Mouse (Mus musculus) intestine, embryonic 16.5 days (tissue): Measurements from ENCODE around the gene Nsd1. TPM values are rescaled to one million over a fixed set of nuclear protein-coding genes. Genes with fewer than 3 reads are reported as not detected.
"Not testable (repeated sequence)": the region's sequence is repeated elsewhere in the genome, so short reads cannot be mapped to it uniquely, and the experiment has no call there.

Experiments used
- ATAC-seq: fragments of 200-750 bp; cut with Nextera tagmentation; 2 replicates; pipeline ENCODE4 v1.8.0; 2017; ENCODE audit warnings: moderate TSS enrichment, moderate library complexity
- H3K27ac ChIP-seq: fragments of 300-500 bp; sonication (generic); 2 replicates; pipeline ENCODE4 v1.5.1; 2014; ENCODE audit warnings: mild to moderate bottlenecking, low read length
- H3K27me3 ChIP-seq: fragments of 300-500 bp; sonication (generic); replicated peaks from 2 replicates; pipeline ENCODE4 v1.6.1; 2014; ENCODE audit warnings: low read length, control low read depth, mixed read lengths; ENCODE audit not compliant: control insufficient read depth, insufficient read depth
- H3K36me3 ChIP-seq: fragments of 300-500 bp; sonication (generic); 2 replicates; pipeline ENCODE4 v1.6.1; 2014; ENCODE audit warnings: low read length, control low read depth; ENCODE audit not compliant: control insufficient read depth, insufficient read depth
- H3K4me1 ChIP-seq: fragments of 300-500 bp; sonication (generic); 2 replicates; pipeline ENCODE4 v1.6.1; 2014; ENCODE audit warnings: low read length, control low read depth, mixed read lengths; ENCODE audit not compliant: control insufficient read depth, insufficient read depth
- H3K4me2 ChIP-seq: fragments of 300-500 bp; sonication (generic); 2 replicates; pipeline ENCODE4 v1.6.1; 2014; ENCODE audit warnings: low read depth, low read length, control low read depth
- H3K4me3 ChIP-seq: fragments of 300-500 bp; sonication (generic); 2 replicates; pipeline ENCODE4 v1.5.1; 2014; ENCODE audit warnings: mild to moderate bottlenecking, low read length
- H3K9ac ChIP-seq: fragments of 300-500 bp; sonication (generic); 2 replicates; pipeline ENCODE4 v1.6.1; 2014; ENCODE audit warnings: low read depth, low read length
- H3K9me3 ChIP-seq: fragments of 300-500 bp; sonication (generic); 2 replicates; pipeline ENCODE4 v1.6.1; 2016; ENCODE audit warnings: low read length, control low read depth; ENCODE audit not compliant: control insufficient read depth
- WGBS: fragments of 180-500 bp; shearing (Covaris S2); extraction: QIAGEN DNeasy Blood & Tissue Kit; methylation state at CpG from one replicate; pipeline ENCODE4 v1.1.7; 2014; 5-methylcytosine and 5-hydroxymethylcytosine counted together
- polyA plus RNA-seq: library from polyadenylated mRNA; unstranded; fragments of >200 nt; fragmentation: Nextera tagmentation; extraction: Ambion mirVana; gene quantifications from 2 replicates; pipeline ENCODE4 v1.2.1, GENCODE M21; 2015

Nsd1 gene
- polyA plus RNA-seq, 1 experiment from 2014 or later = 37.1 TPM

DNA sequence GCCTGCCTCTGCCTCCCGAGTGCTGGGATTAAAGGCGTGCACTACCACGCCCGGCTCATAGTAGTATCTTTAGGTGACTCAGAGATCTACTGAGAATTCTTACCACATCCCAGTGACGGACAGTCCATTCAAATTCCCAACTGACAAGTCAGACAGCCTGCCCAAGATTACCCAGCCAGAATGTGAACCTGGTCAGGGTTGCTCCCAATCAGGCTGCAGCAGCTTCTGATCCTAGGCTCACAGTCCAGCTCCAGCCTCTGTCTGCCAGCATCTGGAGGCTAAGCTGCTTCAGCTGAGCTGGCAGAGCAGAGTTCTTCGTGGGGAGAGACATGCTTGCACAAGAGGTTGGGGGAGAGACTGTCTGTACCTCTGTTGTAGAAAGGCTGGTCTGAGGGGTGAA, 26.2 kb upstream of the Nsd1 start:
- Histone ChIP-seq H3K36me3 (no peaks in the 10 kb centered on the region), H3K4me3 (no peak overlapping the region), H3K9me3 (no peaks in the 10 kb centered on the region; the same call in 1 of the 2 replicates), H3K4me2 (no peak overlapping the region), H3K27ac (no peak overlapping the region), H3K4me1 (peaks cover 3% of the 10 kb centered on the region; the same call in 1 of the 2 replicates), H3K27me3 (no peaks in the 10 kb centered on the region), H3K9ac (no peak overlapping the region)
- WGBS = 82% methylated on average over 6 of the region's 6 CpGs
- ATAC-seq = peak; percentile 41

DNA sequence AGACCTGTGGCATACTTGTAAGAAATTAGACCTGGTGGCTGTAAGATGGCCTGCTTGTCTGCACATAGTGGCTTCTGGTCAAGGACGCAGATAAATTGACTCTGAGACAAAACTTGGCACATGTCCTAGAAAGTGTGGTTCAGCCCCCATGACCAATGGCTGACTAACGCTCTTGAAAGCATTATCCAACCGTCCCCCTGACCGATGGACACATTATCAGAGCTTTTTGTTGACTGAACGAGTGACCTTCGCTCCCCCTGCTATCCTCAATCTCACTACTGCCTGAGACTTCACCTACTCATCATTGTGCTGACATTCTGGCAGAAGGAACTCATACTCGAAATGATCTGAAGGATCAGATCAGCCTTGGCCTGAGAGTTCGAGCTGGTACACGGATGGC, 22.5 kb upstream of the Nsd1 start:
- H3K9me3 ChIP-seq, H3K4me2 ChIP-seq, H3K27ac ChIP-seq, H3K36me3 ChIP-seq, H3K4me1 ChIP-seq, H3K27me3 ChIP-seq, ATAC-seq, H3K9ac ChIP-seq, H3K4me3 ChIP-seq: not testable (repeated sequence)
- WGBS = 15% methylated on average over 3 of the region's 9 CpGs

DNA sequence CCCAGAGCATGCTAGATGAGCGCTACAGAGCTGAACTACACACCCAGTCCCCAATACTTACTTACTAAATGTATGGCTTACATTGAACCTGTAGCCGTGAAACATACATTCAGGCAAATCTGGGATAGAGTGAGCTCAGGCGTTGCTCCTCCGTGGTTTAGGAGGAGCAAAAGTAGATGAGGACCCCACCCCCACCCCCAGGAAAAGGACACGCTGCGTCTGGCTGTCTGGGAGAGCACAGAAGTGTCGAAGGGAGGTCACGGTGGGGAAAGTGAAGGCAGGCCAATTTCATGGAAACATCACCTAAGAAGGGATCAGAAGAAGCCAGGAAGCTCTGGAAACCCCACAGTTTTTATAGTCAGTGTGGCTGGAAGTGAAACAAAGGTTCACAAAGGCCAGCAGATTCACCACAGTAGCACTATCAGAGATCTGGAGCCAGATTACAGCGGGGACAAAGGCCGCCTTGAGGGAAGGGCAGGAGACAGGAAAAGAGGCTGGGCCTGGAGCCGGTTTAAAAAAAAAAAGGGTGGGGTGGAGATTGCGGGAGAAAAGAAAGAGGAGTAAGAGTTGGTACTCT, 20.0 kb upstream of the Nsd1 start:
- ATAC-seq = peak; percentile 78
- Histone ChIP-seq H3K4me3 (peak overlapping the region; percentile 53), H3K4me2 (peak overlapping the region; percentile 72), H3K9ac (peak overlapping the region; percentile 70), H3K27ac (peak overlapping the region; percentile 96), H3K36me3 (no peaks in the 10 kb centered on the region), H3K4me1 (peaks cover 9% of the 10 kb centered on the region), H3K9me3 (no peaks in the 10 kb centered on the region), H3K27me3 (no peaks in the 10 kb centered on the region)
- WGBS = 2% methylated on average over 12 of the region's 12 CpGs

DNA sequence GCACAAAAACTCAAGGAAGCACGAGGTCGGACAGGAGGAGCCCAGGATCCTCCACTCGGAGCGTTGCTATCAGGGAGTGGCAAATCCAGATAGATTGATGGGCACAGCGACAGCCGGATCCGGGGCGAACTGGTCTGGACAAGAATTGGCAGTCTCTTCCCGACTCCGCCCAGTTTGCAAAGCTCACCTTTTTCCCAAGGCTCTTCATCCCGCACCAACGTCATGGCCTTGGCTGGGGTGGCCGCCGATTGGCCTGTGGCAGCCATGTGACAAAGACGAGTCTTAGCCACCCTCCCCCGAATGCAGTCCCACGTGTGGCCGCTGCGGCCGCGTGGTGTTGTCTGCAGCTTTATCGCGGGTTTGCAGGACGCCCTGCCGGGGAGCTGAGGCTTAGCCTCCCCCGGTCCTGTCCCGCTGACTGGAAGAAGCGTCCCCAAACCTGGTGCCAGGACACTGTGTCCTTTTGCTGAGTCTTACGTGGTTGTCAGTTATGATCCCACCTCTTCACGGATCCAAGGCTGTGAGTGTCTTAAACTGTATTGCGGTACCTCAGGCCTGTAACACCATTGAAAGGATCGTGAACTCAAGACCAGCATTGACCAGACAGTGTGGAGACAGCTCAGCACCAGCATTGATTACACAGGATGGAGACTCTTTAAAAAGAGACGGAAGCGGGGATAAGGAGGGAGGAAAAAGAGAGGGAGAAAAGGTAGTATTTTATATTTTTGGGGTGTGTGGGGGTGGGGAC, 19.3 kb upstream of the Nsd1 start:
- peak overlapping the region; percentile 72 for H3K9ac ChIP-seq
- no peaks in the 10 kb centered on the region for H3K27me3 ChIP-seq
- peak overlapping the region; percentile 53 for H3K4me3 ChIP-seq
- ATAC-seq = peak; percentile 99
- H3K4me1 ChIP-seq = peaks cover 9% of the 10 kb centered on the region
- 3% methylated on average over 34 of the region's 34 CpGs for WGBS
- H3K27ac ChIP-seq = peak overlapping the region; percentile 96
- peak overlapping the region; percentile 72 for H3K4me2 ChIP-seq
- H3K36me3 ChIP-seq = no peaks in the 10 kb centered on the region
- H3K9me3 ChIP-seq = no peaks in the 10 kb centered on the region

DNA sequence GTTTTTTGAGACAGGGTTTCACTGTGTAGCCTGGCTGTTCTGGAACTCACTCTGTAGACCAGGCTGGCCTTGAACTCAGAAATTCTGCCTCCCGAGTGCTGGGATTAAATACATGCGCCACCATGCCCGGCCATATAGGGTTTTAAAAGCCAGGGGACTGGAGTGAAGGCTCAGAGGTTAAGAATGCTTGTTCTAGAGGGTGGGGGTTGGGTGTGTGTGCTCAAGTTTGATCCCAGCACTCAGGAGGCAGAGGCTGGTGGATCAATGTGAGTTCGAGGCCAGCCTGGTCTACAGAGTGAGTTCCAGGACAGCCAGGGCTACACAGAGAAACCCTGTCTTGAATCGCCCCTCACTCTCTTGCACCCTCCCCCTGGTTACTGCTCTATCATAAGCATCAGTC, 18.0 kb upstream of the Nsd1 start:
- no peaks in the 10 kb centered on the region for H3K36me3 ChIP-seq
- 86% methylated on average over 5 of the region's 5 CpGs for WGBS
- no peaks in the 10 kb centered on the region for H3K9me3 ChIP-seq
- H3K4me2 ChIP-seq = no peak overlapping the region
- H3K9ac ChIP-seq = no peak overlapping the region
- H3K27me3 ChIP-seq = no peaks in the 10 kb centered on the region
- no peak overlapping the region for H3K27ac ChIP-seq
- no peak overlapping the region for H3K4me3 ChIP-seq
- no peak for ATAC-seq
- H3K4me1 ChIP-seq = peaks cover 9% of the 10 kb centered on the region

DNA sequence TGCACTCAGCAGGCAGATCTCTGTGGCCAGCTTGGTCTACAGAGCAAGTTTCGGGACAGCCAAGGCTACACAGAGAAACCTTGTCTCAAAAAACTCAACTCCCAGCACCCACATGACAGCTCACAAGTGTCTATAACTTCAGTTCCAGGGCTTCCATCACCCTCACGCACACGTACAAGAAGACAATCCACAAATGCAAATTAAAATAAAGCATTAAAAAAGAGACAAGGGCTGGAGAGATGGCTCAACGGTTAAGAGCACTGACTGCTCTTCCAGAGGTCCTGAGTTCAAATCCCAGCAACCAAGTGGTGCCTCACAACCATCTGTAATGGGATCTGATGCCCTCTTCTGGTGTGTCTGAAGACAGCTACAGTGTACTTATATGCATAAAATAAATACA, 6.8 kb upstream of the Nsd1 start:
- not testable (repeated sequence) for H3K9me3 ChIP-seq, H3K4me1 ChIP-seq, H3K27me3 ChIP-seq, H3K9ac ChIP-seq, H3K36me3 ChIP-seq, H3K4me2 ChIP-seq, ATAC-seq, H3K4me3 ChIP-seq, H3K27ac ChIP-seq
- WGBS = 85% methylated on average over 4 of the region's 4 CpGs

DNA sequence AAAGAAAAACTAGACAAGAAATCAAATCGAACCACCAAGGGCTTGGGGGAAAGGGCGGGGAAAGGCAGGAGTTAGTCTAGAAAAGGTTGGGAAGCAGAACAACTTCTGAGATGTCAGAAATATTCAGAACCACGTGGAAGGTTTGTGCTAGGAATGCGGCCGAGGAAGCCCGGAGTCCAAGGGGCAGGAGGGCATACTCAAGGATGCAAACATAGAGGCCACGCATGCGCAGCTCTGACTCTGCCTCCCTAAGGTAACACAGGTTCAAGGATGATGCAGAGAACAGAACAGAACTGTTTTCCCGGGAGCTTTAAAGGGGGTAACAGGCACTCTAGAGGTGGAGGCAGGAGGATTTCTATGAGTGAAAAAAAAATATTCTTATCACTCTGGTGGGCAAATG, 5.8 kb upstream of the Nsd1 start:
- no peak overlapping the region for H3K4me2 ChIP-seq
- H3K4me1 ChIP-seq = no peaks in the 10 kb centered on the region
- H3K27me3 ChIP-seq = no peaks in the 10 kb centered on the region
- no peak overlapping the region for H3K9ac ChIP-seq
- no peak for ATAC-seq
- H3K9me3 ChIP-seq = no peaks in the 10 kb centered on the region
- no peaks in the 10 kb centered on the region for H3K36me3 ChIP-seq
- H3K27ac ChIP-seq = no peak overlapping the region
- WGBS = 73% methylated on average over 9 of the region's 9 CpGs
- H3K4me3 ChIP-seq = no peak overlapping the region

DNA sequence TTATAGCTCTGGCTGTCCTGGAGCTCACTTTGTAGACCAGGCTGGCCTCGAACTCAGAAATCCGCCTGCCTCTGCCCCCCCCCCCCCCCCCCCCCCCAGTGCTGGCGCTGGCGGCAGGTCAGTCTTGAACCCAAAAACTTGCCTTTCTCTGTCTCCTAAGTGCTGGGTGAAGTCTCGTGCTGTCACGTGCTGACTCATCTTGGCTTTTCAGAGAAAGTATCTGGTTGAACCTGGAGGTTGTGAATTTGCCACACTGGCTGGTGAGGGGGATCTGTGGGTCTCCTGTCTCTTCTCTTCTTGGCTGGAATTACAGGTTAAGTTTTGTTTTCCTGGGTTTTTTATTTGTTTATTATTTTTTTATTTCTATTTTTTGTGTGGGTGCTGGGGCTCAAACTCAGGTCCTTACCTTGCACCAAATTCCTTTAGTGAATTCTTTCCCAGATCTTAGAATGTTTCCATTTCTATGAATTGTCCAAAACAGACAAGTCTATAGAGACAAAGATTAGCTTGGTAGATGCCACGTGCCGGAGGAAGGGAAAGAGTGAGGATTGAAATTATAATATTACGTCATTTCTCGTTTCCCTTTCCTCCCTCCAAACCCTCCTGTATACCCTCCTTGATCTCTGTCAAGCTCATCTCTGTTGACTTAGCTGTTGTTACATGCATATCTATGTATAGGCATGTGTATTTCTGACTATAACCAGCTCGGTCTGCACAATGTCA, 4.8 kb upstream of the Nsd1 start:
- no peak for ATAC-seq
- Histone ChIP-seq H3K9ac (no peak overlapping the region), H3K4me3 (no peak overlapping the region), H3K27me3 (no peaks in the 10 kb centered on the region), H3K4me2 (no peak overlapping the region), H3K27ac (no peak overlapping the region), H3K36me3 (no peaks in the 10 kb centered on the region), H3K4me1 (peaks cover 3% of the 10 kb centered on the region), H3K9me3 (no peaks in the 10 kb centered on the region)
- WGBS = 76% methylated on average over 10 of the region's 11 CpGs

DNA sequence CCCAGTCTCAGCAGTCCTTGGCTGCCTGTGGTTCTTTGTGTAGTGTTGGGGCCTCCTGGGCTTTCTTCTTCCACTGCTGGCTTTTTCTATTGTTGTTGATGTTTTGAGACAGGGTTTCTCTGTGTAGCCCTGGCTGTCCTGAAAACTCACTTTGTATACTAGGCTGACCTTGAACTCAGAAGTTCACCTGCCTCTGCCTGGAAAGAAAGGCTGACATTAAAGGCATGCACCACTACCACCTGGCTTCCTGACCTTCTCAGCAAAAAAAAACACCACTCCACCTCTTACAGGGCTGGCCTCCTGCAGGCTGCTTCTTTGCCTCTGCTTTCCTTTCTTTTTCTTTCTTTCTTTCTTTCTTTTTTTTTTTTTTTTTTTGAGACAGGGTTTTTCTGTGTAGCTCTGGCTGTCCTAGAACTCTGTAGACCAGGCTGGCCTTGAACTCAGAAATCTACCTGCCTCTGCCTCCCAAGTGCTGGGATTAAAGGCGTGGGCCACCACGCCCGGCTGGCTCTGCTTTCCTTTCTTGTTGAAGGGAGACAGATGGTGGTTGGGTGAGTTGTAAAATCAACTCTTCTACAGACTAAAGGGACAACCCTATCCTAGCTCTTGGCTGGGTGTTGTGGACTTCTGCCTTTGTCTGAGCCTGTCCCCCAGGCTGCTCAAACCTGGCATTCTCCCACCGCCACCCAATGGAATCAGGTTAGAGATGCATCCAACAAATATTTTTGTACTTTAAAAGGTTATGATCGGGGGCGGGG, 4.0 kb upstream of the Nsd1 start:
- Histone ChIP-seq H3K4me3 (no peak overlapping the region), H3K36me3 (no peaks in the 10 kb centered on the region), H3K4me2 (no peak overlapping the region), H3K27me3 (no peaks in the 10 kb centered on the region), H3K4me1 (peaks cover 11% of the 10 kb centered on the region), H3K9ac (no peak overlapping the region), H3K9me3 (no peaks in the 10 kb centered on the region), H3K27ac (no peak overlapping the region)
- ATAC-seq = no peak
- WGBS = 93% methylated on average over 6 of the region's 6 CpGs
